Mouse (Mus musculus) E14TG2a.4 (cell line): ENCODE data around the gene Csrnp2.
"Not testable (repeated sequence)": the region's sequence is repeated elsewhere in the genome, so short reads cannot be mapped to it uniquely, and the experiment has no call there.

Experiments
- H3K27me3 ChIP-seq: 2 replicates; pipeline ENCODE4 v1.6.1; 2014; ENCODE audit warnings: low read length, control low read depth; ENCODE audit not compliant: insufficient read depth
- H3K36me3 ChIP-seq: 2 replicates; pipeline ENCODE4 v1.6.1; 2014; ENCODE audit warnings: low read length, control low read depth; ENCODE audit not compliant: insufficient read depth
- H3K4me1 ChIP-seq: replicated peaks from 2 replicates; pipeline ENCODE4 v1.6.1; 2014; ENCODE audit warnings: low read depth, low read length, control low read depth
- H3K4me3 ChIP-seq: replicated peaks from 2 replicates; pipeline ENCODE4 v1.5.1; 2014; ENCODE audit warnings: mild to moderate bottlenecking, low read length
- H3K9me3 ChIP-seq: 2 replicates; pipeline ENCODE4 v1.6.1; 2014; ENCODE audit warnings: low read length, control low read depth
- CTCF ChIP-seq: conservative IDR thresholded peaks from 2 replicates; pipeline ENCODE4 v1.5.1; 2014; ENCODE audit warnings: low read length
- NANOG ChIP-seq: IDR thresholded peaks from 2 replicates; pipeline ENCODE4 v1.6.1; 2014; ENCODE audit warnings: borderline replicate concordance, low read length, mixed read lengths
- POU5F1 ChIP-seq: IDR thresholded peaks from 2 replicates; pipeline ENCODE4 v1.6.1; 2014; ENCODE audit warnings: low read length, borderline replicate concordance

Csrnp2 gene

GRCm38 (mm10) chr15:100520306-100520705, 25.0 kb upstream of the Csrnp2 start:
- peaks cover 32% of the 10 kb centered on the region for H3K36me3 ChIP-seq

GRCm38 (mm10) chr15:100515121-100515520, 19.8 kb upstream of the Csrnp2 start:
- H3K9me3 ChIP-seq = no peaks in the 10 kb centered on the region
- peaks cover 21% of the 10 kb centered on the region for H3K4me1 ChIP-seq
- peaks cover 55% of the 10 kb centered on the region for H3K36me3 ChIP-seq
- H3K27me3 ChIP-seq = no peaks in the 10 kb centered on the region
- no peak overlapping the region for H3K4me3 ChIP-seq
- no peak for TF ChIP-seq NANOG
- no peak for TF ChIP-seq POU5F1
- no peak for TF ChIP-seq CTCF

More at GRCm38 (mm10) chr15:100520306-100520705, 25.0 kb upstream of the Csrnp2 start:
- H3K4me1 ChIP-seq = peaks cover 6% of the 10 kb centered on the region; the same call in 1 of the 2 replicates
- no peaks in the 10 kb centered on the region for H3K9me3 ChIP-seq
- H3K27me3 ChIP-seq = no peaks in the 10 kb centered on the region
- H3K4me3 ChIP-seq = no peak overlapping the region
- TF ChIP-seq POU5F1 (no peak), CTCF (no peak), NANOG (no peak)

DNA sequence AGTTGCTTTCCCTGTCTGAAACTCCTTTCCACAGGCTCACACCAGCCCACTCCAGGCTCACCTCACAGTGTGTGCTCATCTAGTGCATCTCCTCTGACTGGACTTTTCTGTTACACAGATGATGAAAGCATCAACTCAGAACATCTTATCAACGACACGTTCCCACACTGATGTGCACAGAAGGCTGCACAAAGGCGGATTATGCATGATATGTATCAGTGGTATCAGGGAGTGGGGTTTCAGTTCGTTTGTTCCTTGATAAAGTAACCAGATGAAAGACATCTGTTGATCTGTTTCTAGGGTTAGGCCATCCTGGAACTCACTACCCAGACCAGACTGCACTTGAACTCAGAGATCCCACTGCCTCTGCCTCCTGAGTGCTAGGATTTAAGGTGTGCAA, 18.1 kb upstream of the Csrnp2 start:
- TF ChIP-seq NANOG (no peak), POU5F1 (no peak), CTCF (no peak)
- peaks cover 29% of the 10 kb centered on the region for H3K4me1 ChIP-seq
- H3K36me3 ChIP-seq = peaks cover 54% of the 10 kb centered on the region
- no peaks in the 10 kb centered on the region for H3K9me3 ChIP-seq
- H3K4me3 ChIP-seq = no peak overlapping the region
- H3K27me3 ChIP-seq = no peaks in the 10 kb centered on the region

- Histone ChIP-seq H3K9me3 (no peaks in the 10 kb centered on the region), H3K27me3 (no peaks in the 10 kb centered on the region), H3K4me3 (no peak overlapping the region), H3K4me1 (peaks cover 23% of the 10 kb centered on the region), H3K36me3 (peaks cover 59% of the 10 kb centered on the region)
- TF ChIP-seq POU5F1 = no peak
- no peak for TF ChIP-seq CTCF
- no peak for TF ChIP-seq NANOG
These were observed 14.8 kb upstream of the Csrnp2 start for GRCm38 (mm10) chr15:100510072-100510471.

GRCm38 (mm10) chr15:100508454-100509167, 13.3 kb upstream of the Csrnp2 start:
- Histone ChIP-seq H3K4me3 (no peak overlapping the region), H3K9me3 (no peaks in the 10 kb centered on the region), H3K27me3 (no peaks in the 10 kb centered on the region), H3K36me3 (peaks cover 52% of the 10 kb centered on the region), H3K4me1 (peaks cover 23% of the 10 kb centered on the region)
- TF ChIP-seq CTCF = no peak
- TF ChIP-seq NANOG = no peak
- no peak for TF ChIP-seq POU5F1

- H3K4me3 ChIP-seq, H3K4me1 ChIP-seq, H3K27me3 ChIP-seq, H3K36me3 ChIP-seq: not testable (repeated sequence)
- H3K9me3 ChIP-seq = peaks cover 19% of the 10 kb centered on the region
These were observed 4.2 kb upstream of the Csrnp2 start for GRCm38 (mm10) chr15:100499506-100499905.

DNA sequence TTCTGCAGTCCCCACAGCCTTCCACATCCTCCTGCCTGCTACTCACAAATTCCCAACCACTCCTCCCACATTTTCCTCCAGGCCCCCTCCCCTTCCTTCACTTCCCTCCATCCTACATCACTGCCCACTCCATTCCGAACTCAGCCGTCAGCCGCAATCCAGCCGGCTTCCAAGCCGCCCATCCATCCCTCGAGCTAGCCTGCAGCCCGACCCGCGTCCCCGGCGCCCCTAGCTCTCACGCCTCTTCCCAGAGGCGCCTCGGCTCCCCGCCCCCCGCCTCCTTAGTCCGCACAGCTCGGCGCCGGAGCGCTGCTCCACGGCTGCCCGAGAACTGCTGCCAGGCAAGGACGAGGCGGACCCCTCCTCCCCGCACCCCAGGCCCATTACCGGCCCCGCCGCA, 641 bp downstream of the Csrnp2 start:
- peaks cover 13% of the 10 kb centered on the region for H3K9me3 ChIP-seq
- peaks cover 32% of the 10 kb centered on the region for H3K4me1 ChIP-seq
- H3K36me3 ChIP-seq = no peaks in the 10 kb centered on the region
- H3K4me3 ChIP-seq = peak overlapping the region; percentile 85
- peaks cover 27% of the 10 kb centered on the region for H3K27me3 ChIP-seq
- no peak for TF ChIP-seq CTCF
- TF ChIP-seq NANOG = no peak
- no peak for TF ChIP-seq POU5F1

DNA sequence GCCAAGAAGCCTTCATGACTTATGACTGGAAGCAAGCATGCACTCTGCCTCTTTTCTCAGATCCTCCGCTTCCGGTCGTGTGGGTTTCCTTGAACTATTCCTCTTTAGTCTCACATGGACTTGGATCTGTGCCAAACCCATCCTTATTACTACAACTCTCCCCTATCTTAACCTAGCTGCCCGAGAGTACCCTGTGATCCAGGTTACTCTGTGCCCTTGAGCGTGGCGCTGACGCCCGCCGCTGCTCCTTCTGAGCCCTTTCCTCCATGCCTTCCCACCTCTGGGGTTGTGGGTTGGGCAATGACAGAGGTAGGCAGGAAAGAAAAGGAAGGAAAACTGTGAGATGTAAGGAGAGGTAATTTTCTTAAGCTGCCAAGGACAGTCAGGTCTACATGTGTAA, 3.3 kb downstream of the Csrnp2 start:
- Histone ChIP-seq H3K36me3 (peaks cover 21% of the 10 kb centered on the region), H3K4me3 (no peak overlapping the region), H3K9me3 (no peaks in the 10 kb centered on the region), H3K27me3 (peaks cover 24% of the 10 kb centered on the region), H3K4me1 (peaks cover 58% of the 10 kb centered on the region)
- TF ChIP-seq CTCF = no peak
- no peak for TF ChIP-seq NANOG
- no peak for TF ChIP-seq POU5F1

- Histone ChIP-seq H3K36me3 (peaks cover 37% of the 10 kb centered on the region), H3K4me1 (peaks cover 78% of the 10 kb centered on the region), H3K9me3 (no peaks in the 10 kb centered on the region), H3K4me3 (no peak overlapping the region), H3K27me3 (peaks cover 20% of the 10 kb centered on the region)
- TF ChIP-seq NANOG (no peak), CTCF (no peak), POU5F1 (no peak)
These were observed 6.0 kb downstream of the Csrnp2 start for GRCm38 (mm10) chr15:100489263-100489662.

- Histone ChIP-seq H3K4me1 (peaks cover 76% of the 10 kb centered on the region), H3K27me3 (peaks cover 10% of the 10 kb centered on the region), H3K36me3 (peaks cover 46% of the 10 kb centered on the region)
- not testable (repeated sequence) for H3K4me3 ChIP-seq, H3K9me3 ChIP-seq
These were observed 7.0 kb downstream of the Csrnp2 start for GRCm38 (mm10) chr15:100488297-100488696.
